Mouse (Mus musculus): ENCODE measurements around the gene Tsen34. TPM values are rescaled to one million over a fixed set of nuclear protein-coding genes. Genes with fewer than 3 reads are reported as not detected.
"Not testable (repeated sequence)": the region's sequence is repeated elsewhere in the genome, so short reads cannot be mapped to it uniquely, and the experiment has no call there.

Tsen34 gene
- total RNA-seq, 1 experiment from 2014 or later = 22.9 TPM

DNA sequence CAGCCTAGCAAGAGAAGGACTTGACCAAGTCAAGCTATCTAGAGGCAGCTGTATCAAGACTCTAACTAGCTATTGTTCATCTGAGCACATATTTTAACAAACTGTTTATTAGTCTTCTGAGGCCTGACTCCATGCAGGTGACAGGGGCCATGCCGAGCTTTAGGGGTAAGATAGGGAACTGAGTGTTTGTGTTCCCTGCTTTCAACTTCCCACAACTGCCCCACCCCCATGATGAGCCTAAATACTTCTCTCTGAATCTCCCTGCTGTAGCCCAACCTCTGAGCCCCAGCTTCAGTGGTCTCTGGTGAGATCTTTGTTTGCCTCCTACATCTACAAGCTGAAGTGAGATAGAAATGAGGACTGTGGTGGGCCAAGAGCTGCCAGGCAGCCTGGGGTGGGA lies 22.6 kb downstream of the Tsen34 start:
- ATAC-seq (replicated peaks; ENCODE audit: low read depth, poor library complexity, severe bottlenecking) = peak; percentile 53; the same call in 1 of the 2 replicates

DNA sequence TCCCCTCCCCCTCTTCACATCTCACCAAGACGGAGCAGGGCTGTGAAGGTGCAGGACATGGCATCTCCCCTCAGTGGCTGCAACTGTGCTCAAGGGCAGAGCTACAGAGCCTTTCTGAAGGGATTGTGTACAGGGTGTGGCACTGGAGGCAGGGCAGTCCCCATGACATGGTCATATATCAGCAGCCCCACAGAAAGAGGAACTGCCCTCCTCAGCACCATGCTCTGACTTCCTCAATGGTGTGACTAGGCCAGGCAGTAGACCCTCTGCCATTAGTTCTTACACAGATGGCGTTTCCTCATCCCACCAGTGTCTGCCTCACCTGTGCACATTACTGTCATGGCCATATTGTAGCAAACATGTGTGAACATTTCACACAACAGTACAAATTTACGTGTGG lies 27.6 kb downstream of the Tsen34 start, which contains the start of gene Pirb:
Pirb (minus strand) TSS at position 124 of the 400 bp plus-strand sequence.
- ATAC-seq (replicated peaks; ENCODE audit: low read depth, poor library complexity, severe bottlenecking) = not testable (repeated sequence)

DNA sequence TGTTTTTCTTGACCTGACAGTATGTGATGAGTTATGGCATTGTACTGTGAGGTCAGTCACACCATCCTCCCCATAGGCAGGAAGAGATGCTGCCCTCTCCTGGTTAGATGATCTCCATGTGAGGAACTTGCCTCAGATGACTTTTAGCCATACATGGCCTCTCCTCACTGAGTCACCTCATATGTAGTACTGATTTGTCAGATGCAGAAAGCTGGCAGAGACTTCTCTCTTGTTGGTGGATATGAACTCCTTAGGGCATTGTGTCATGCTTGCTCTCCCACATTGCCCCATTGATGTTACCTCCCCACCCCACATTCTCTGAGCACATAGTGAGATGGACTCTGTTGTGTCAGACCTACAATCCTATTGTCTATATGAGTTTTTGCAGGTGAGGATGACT lies 32.8 kb downstream of the Tsen34 start:
- ATAC-seq (replicated peaks; ENCODE audit: low read depth, poor library complexity, severe bottlenecking) = not testable (repeated sequence)

DNA sequence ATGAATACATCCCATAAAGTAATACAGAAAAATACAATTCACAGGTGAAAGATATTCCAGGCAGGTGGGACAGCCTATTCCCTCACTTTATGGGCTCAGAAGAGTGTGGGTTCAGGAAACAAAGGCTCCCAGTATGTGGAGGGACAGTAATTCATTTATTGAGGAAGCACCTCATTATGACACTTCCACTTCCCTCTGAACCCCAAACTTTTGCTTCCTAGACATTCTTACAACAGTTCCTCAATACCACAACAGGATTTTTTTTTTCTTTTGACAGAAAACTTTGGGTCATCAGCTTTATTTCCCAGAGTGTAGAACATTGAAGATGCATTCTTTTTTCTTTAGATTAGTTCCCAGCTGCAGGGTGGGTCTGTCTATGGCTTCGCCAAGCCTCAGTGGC lies 40.0 kb downstream of the Tsen34 start:
- not testable (repeated sequence) for ATAC-seq (replicated peaks; ENCODE audit: low read depth, poor library complexity, severe bottlenecking)

Other genes starting within 250 kb of the Tsen34 start
- not detected in 2 replicates for gene Tarm1, start 190.2 kb upstream of the Tsen34 start, total RNA-seq (2017)
- not detected in 2 replicates for gene Oscar, start 76.7 kb upstream of the Tsen34 start, total RNA-seq (2017)
- 132 and 142 TPM in 2 replicates for gene Ndufa3, start 75.5 kb upstream of the Tsen34 start, total RNA-seq (2017)
- gene Tfpt, start 62.9 kb upstream of the Tsen34 start, total RNA-seq (2017) = 30.3 and 32.8 TPM in 2 replicates
- gene Prpf31, start 62.9 kb upstream of the Tsen34 start, total RNA-seq (2017) = 103 and 108 TPM in 2 replicates
- 22.7 and 48.4 TPM in 2 replicates for gene Cnot3, start 47.6 kb upstream of the Tsen34 start, total RNA-seq (2017)
- 12.4 and 13.9 TPM in 2 replicates for gene Leng1, start 27.0 kb upstream of the Tsen34 start, total RNA-seq (2017)
- 2.8 and 3.5 TPM in 2 replicates for gene Tmc4, start 15.3 kb upstream of the Tsen34 start, total RNA-seq (2017)
- gene Mboat7, start 660 bp downstream of the Tsen34 start, total RNA-seq (2017) = 23.5 and 37.0 TPM in 2 replicates
- 1,976 and 2,051 TPM in 2 replicates for gene Rps9, start 11.1 kb downstream of the Tsen34 start, total RNA-seq (2017)
- 1.3 and 1.7 TPM in 2 replicates for gene Pirb, start 27.5 kb downstream of the Tsen34 start, total RNA-seq (2017)
- 0.53 TPM in 1 of 2 replicates, not detected in the other for gene Gm15448, start 132.8 kb downstream of the Tsen34 start, total RNA-seq (2017)
- 0.05 and 0.64 TPM in 2 replicates for gene Pira2, start 152.2 kb downstream of the Tsen34 start, total RNA-seq (2017)
- 0.64 TPM in 1 of 2 replicates, not detected in the other for gene Gm14548, start 205.3 kb downstream of the Tsen34 start, total RNA-seq (2017)
- 0.37 TPM in 1 of 2 replicates, not detected in the other for gene Lilra6, start 222.6 kb downstream of the Tsen34 start, total RNA-seq (2017)

All from common myeloid progenitor, adult 5-6 weeks (primary cell).